Mouse (Mus musculus): ENCODE results near the gene Mvb12b.

Mvb12b gene

DNA sequence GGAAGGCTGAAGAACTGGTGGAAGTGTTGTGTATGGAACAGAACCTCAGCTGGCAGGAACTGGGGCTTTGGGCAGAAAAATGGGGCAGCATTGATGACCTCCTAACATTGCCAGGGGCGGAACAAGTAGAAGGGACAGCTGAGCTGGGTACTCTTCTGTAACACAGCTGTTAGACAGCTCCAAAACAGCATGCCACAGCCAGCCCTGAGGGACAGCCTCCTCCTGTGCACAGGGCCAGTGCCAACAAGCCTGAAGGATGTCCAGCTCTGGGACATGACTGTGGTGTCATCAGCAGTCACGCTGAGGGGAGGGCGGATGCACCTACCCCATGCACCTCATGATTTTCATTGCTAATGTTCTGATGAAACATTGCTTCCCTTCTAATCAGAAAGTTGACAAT is 78.7 kb downstream of the Mvb12b start:
- DNase-seq = no peak

DNA sequence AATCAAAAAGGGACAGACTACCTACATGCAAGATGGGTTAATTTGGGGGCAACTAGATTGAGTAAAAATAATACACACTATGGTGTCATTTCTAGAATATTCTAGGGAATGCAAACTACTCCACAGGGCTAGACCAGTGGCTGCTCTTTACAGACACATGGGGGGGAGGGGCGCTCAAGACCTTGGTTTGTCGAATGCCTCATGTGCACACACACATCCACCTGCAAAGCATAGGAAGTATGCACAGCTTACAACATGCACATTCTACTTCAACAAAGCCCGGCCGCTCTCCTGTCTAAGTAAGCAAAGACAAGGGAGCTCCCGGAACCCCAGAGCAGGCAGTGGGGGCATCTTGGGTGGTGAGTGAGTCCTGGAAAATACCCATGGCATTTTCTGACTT is 79.7 kb downstream of the Mvb12b start:
- no peak for DNase-seq

DNA sequence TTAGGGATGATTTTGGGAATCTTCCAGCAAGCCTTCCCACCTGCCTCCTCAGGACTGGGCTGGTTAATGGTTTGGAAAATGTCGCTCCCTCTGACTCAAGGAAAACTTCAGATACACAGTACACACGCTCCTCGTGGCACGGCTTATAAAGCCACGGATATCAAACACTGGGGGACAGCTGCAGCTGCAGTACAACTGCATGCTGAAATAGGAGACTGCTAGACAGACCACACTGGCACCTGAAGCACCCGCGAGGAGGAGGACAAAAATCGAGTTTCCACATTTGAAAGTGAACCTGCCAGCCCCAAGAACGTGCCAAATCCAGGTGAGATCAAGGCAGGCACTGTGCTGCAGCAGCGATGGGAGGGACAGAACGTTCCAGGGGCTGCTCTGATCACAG is 82.1 kb downstream of the Mvb12b start:
- no peak for DNase-seq

GRCm38 (mm10) chr2:33803717-33804214 is 84.0 kb downstream of the Mvb12b start:
- no peak for DNase-seq

DNA sequence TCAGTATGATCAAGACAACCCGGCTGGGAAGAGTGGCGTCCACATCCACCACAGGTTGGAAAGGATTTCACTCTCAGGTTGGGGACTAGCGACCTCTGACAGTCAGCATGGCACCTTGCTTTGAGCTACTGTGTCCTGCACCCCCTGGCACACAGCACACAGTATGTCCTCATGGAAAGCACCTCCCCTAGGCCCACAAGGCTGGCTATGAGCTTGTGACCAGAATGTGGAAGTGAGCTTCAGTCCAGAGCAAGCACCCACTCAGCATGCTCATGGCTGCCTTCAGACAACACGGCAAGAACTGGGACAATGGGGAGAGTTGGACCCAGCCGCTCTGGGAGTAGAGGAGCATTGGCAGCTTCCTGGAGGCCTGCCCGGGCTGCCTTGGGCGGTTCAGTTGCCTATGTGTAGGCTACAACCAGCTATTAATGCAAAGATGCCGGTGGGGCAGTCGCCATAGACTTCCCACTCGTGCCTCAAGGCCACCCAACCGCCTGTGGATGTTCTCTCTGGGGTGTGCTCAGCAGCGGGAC is 84.6 kb downstream of the Mvb12b start:
- DNase-seq = no peak

DNA sequence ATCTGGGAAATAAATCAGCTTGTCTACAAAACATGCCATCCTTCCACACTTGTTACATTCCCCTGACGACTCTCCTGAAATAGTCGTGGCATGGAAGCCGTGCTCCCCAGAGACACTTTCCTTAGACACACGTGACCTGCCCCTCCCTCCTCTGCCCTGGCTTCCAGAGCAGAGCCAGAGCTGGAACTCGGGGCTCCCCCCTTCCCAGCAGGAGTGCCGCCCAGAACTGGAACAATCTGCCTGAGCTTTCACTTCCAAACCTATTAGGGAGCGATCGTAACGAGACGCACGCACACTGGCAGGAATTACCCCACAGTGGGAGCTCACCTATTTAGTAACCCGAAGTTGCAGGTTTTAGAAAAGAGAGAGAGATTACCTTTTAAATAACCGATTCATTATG is 86.0 kb downstream of the Mvb12b start:
- DNase-seq = no peak

DNA sequence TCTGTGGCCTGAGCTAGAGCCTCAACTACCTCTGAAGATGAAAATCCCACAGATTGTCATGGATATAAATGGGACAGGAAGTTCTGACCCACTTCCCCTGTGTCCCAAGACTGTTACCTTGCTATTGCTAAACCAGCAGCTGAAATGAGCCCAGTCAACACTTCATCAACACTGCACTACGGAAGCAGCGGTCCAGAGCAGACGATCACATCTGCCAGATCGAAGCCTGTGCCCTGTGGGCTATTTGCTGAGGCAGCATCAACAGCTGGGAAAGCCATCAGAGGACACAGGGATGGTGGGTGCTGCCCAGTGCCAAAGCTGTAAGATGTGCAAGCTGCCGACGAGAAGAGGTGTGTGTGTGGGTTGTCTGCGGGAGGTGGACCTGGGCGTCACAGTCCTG is 86.4 kb downstream of the Mvb12b start:
- DNase-seq = no peak

- DNase-seq = no peak
Measured at GRCm38 (mm10) chr2:33800221-33800620, 87.5 kb downstream of the Mvb12b start.

DNA sequence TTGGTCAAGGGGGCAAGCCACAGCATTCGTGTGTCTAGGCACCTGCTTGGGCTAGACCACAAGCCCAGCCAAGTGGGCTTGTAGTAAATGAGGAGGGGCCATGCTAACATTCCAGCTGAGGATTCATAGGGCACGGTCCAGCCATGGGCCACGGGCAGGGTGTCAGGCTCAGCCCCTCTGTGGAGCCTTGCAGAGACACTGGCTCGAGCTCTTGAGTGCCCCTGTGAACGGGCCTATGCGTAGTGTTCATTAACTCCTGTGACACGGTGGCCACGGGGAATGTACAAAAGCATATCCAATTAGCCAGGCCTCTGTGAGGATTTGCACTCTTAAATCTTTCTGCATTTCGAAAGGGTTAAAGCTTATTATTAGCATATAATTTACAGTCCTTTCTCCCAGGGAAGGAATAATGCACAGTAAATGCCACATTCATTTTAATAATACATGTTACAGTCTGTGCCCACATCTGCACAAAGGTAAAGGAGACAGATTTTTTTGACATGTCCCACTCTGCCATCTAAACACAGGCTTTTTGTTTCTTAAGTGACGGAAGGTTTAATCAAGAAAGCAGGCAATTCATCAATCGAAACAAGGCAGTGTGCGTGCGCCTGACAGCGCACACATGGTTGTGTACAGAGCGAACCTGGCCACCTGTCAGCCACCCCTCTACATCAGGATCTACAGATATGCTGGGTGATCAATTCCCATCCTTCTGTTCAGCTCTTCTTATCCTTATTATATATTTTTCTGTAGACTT is 91.9 kb downstream of the Mvb12b start:
- DNase-seq = no peak

- DNase-seq = no peak
Measured at GRCm38 (mm10) chr2:33795001-33795580, 92.7 kb downstream of the Mvb12b start.

DNA sequence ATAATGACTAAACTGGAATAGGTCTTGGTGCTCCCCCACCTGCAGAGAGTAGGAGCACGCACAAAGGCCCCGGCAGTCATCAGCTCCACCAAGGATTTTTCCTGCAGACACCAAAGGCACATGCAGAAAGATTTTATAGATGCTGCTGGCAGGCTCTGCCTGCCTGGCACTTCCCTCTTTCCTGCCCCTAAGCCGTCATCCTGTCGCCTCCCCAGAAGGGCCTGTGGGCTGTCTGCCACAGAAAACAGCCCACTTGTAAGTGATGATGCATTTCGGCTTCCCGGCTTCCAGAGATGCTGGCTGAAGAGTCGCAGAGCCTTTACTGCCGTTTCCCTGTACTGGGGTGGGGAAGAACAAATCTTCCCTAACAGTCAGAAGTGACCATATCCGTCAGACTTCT is 93.3 kb downstream of the Mvb12b start:
- no peak for DNase-seq

- DNase-seq = no peak
Measured at GRCm38 (mm10) chr2:33790301-33790700, 97.4 kb downstream of the Mvb12b start.

GRCm38 (mm10) chr2:33789732-33790131 is 98.0 kb downstream of the Mvb12b start:
- DNase-seq = no peak

GRCm38 (mm10) chr2:33789279-33789678 is 98.5 kb downstream of the Mvb12b start:
- DNase-seq = no peak

DNA sequence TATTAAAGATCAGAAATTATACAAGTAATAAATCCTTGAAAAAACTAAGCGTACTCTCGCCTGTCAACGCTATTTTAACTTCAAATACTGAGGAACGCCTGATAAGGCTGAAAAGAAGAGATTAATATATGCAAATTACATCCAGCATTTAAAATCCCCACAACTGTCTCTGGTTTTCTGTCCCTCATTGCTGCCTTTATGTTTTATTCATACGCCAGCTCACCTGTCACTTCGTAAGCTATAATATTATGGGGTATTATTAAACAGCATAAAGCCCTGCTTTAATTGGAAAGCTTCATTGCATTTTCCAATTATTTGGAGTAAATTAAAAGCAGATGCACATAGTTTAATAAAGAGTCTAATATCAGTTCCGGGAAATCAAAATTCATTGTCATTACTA is 98.9 kb downstream of the Mvb12b start:
- no peak for DNase-seq

GRCm38 (mm10) chr2:33788131-33788530 is 99.6 kb downstream of the Mvb12b start:
- DNase-seq = no peak

GRCm38 (mm10) chr2:33786064-33786463 is 101.7 kb downstream of the Mvb12b start:
- no peak for DNase-seq

- DNase-seq = no peak
Measured at GRCm38 (mm10) chr2:33785596-33785995, 102.2 kb downstream of the Mvb12b start.

DNA sequence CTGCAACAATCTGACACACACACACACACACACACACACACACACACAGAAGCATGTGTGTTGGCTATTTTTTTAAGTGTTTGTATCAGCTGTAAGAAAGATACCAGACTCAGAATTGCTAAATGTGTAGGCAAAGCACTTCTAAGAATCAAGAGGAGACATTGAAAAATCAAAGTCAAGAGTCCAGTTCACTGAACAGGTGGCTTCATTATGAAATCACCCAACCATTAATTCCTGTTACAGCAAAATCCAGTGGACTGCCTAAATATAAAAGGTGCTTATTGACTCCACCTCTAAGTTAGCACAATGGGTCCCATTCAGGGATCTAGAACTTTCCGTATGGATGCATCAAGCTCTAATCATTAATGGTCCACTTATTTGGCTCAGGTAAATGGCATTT is 103.0 kb downstream of the Mvb12b start:
- no peak for DNase-seq

- no peak for DNase-seq
Measured at GRCm38 (mm10) chr2:33783419-33783818, 104.3 kb downstream of the Mvb12b start.

DNA sequence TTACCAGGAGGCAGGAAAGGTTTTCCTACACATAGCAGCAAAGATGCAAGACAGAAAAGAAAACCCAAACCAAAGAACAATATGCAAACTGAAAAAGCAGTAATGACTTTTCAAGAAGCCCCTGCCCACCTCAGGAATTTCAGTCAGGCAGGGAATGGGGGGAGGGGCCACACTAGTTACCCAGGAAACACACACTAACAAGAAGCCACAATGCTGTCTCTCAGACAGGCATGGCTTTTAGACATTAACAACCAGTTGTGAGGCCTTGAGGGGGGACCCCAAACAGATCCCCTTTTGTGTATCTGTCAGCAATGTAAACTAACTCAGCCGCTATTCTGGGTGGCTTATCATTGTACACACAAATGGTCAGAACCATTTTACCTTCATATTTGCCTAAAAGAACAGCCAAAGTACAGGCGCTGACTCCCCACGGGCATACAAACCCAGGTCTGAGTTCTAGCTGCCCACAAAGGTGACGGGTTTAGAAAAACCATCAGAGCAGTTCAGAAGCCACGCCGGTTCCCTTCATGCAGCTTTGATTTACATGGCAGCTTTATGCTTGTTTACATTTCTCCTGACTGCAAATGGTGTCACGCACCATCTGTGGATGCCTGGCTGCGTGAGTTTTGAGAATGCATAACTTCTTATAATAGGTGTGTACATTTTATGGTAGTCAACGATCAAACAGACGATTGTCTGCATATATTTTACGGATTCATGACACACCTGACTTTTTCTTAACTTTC is 105.9 kb downstream of the Mvb12b start:
- DNase-seq = no peak

DNA sequence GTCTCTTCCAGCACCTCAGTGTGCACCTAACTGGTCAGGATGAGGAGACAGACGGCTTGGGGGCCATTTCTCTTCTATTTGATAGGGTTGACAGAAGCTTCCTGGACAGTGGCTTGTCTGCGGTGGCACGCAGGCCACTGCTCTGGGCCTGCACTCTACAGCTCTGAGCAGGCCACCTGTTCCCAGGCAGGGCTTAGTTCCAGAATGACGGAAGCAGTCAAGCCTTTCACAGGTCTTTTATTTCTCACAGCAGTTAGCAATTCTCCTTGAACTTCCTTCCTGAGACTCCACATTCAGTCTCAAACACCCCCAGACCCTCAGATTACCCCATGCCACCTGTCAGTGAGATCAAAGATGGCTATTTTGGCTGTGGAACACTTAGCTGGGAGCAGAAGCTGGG is 109.3 kb downstream of the Mvb12b start:
- no peak for DNase-seq

DNA sequence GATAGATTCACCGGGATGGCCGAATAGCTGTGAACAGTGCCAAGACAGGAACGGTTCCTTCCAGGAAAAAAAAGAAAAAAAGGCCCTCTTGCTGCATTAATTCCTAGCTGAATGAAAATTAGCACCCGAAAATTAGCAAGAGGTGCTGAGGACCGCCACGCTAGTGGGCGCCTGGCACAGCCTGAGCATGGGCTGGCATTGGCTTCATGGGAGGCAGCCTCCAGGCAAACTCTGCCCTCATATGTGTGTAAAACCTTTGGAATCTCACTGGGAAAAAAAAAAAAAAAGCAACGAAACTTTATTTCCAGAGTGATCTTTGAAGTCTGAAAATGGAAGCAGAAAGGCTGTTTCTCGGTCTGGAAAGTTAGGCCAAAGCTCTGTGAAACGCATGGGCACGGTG is 110.7 kb downstream of the Mvb12b start:
- no peak for DNase-seq

- no peak for DNase-seq
Measured at GRCm38 (mm10) chr2:33774884-33775283, 112.9 kb downstream of the Mvb12b start.
